Mouse (Mus musculus): ENCODE measurements around the gene She. TPM values are rescaled to one million over a fixed set of nuclear protein-coding genes. Genes with fewer than 3 reads are reported as not detected.
A peak's percentile ranks its signal among the peaks of the same experiment; 100 is the strongest.

Gene She
- polyA plus RNA-seq, 1 experiment from 2014 or later = 2.3 TPM

DNA sequence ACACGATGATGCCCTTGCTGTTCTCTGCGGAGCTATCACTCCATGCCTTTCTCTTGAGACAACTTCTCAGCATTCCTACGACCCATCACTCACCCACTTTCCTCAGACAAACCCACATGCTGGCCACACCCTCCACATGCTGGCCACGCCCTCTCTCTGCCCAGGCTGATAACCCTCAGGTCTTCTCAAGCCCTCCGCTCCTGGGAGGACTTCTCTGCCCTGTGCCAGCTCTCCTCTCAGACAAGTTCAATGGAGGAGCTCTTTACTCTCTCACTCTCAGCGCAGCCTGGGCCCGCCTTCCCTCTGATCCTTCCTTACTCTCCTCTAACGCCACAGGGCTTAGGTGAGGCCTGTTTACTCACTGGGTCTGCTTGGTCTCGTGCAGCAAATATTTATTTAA lies 22.5 kb upstream of the She start:
- Histone ChIP-seq H3K4me3 (ENCODE audit: low read length) (no peak overlapping the region), H3K9me3 (ENCODE audit: control insufficient read depth, low read length) (no peaks in the 10 kb centered on the region), H3K27me3 (replicated peaks; ENCODE audit: control insufficient read depth, insufficient read depth, low read length) (no peaks in the 10 kb centered on the region), H3K4me1 (ENCODE audit: control insufficient read depth, insufficient read depth, low read length) (no peaks in the 10 kb centered on the region), H3K36me3 (ENCODE audit: control insufficient read depth, insufficient read depth, low read length) (no peaks in the 10 kb centered on the region), H3K27ac (ENCODE audit: low read length) (no peak overlapping the region), H3K4me2 (ENCODE audit: low read depth, low read length) (no peak overlapping the region), H3K9ac (ENCODE audit: low read depth, low read length) (no peak overlapping the region)
- peak; percentile 71 for ATAC-seq
- whole genome bisulfite sequencing = 39% methylated on average over 9 of the region's 9 CpGs

DNA sequence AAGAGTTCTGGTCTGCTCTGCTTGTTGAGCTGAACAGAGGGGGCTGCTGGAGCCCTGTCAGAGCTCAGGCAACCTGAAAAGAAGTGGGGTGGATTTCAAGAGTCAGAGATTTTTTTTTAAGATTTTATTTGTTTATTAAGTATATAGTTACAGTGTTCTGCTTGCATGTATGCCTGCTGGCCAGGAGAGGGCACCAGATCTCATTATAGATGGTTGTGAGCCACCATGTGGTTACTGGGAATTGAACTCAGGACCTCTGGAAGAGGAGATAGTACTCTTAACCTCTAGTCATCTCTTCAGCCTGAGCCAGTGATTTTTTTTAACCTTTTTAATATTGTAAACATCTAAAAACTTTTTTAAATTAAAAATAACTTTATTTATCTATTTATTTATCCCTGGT lies 20.3 kb upstream of the She start:
- no peak overlapping the region for H3K27ac ChIP-seq (ENCODE audit: low read length)
- H3K9me3 ChIP-seq (ENCODE audit: control insufficient read depth, low read length) = no peaks in the 10 kb centered on the region
- no peaks in the 10 kb centered on the region for H3K36me3 ChIP-seq (ENCODE audit: control insufficient read depth, insufficient read depth, low read length)
- no peak overlapping the region for H3K4me3 ChIP-seq (ENCODE audit: low read length)
- no peaks in the 10 kb centered on the region for H3K27me3 ChIP-seq (replicated peaks; ENCODE audit: control insufficient read depth, insufficient read depth, low read length)
- H3K4me2 ChIP-seq (ENCODE audit: low read depth, low read length) = no peak overlapping the region
- no peak overlapping the region for H3K9ac ChIP-seq (ENCODE audit: low read depth, low read length)
- no peak for ATAC-seq
- H3K4me1 ChIP-seq (ENCODE audit: control insufficient read depth, insufficient read depth, low read length) = no peaks in the 10 kb centered on the region

DNA sequence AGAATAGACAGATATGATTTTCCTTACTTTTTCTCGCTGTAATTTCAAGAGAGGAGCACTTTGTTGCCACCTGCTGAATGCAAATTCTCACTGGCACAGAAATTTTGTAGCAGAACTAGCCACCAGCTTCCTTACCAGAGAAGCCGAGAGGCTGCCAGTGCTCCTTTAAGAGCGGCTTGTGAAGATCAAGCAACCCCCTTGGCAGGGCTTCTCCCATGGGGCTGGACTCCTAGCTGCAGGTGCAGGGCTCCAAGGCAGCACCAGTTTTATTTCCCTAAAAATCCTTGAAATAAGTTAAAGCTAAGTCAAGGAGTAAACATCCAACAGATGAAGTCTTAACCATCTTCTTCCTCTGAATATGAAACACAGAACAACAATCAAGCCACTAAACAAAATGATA lies 19.0 kb upstream of the She start:
- no peak for ATAC-seq
- H3K4me3 ChIP-seq (ENCODE audit: low read length) = no peak overlapping the region
- no peak overlapping the region for H3K4me2 ChIP-seq (ENCODE audit: low read depth, low read length)
- H3K9ac ChIP-seq (ENCODE audit: low read depth, low read length) = no peak overlapping the region
- H3K4me1 ChIP-seq (ENCODE audit: control insufficient read depth, insufficient read depth, low read length) = no peaks in the 10 kb centered on the region
- H3K9me3 ChIP-seq (ENCODE audit: control insufficient read depth, low read length) = no peaks in the 10 kb centered on the region
- 74% methylated on average over 3 of the region's 3 CpGs for WGBS
- H3K27ac ChIP-seq (ENCODE audit: low read length) = no peak overlapping the region
- H3K27me3 ChIP-seq (replicated peaks; ENCODE audit: control insufficient read depth, insufficient read depth, low read length) = no peaks in the 10 kb centered on the region
- H3K36me3 ChIP-seq (ENCODE audit: control insufficient read depth, insufficient read depth, low read length) = no peaks in the 10 kb centered on the region

DNA sequence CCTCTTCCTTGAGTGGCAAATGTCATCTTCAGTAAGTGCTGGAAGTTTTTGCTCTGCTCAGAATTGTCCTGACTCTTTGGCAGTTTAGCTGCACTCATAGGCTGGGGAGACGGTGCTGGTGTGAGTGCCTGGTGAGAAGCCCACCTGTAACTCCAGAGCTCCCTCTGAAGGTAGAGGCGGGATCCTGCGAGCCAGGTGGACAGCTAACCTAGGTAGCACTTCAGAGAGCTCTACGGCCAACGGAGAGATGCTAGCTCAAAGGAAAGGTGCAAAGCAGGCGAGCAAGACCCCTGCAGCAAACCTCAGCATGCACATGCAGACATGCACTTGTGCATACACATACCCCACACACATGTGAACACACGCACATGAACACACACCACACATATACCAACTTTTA lies 17.1 kb upstream of the She start:
- no peaks in the 10 kb centered on the region for H3K4me1 ChIP-seq (ENCODE audit: control insufficient read depth, insufficient read depth, low read length)

DNA sequence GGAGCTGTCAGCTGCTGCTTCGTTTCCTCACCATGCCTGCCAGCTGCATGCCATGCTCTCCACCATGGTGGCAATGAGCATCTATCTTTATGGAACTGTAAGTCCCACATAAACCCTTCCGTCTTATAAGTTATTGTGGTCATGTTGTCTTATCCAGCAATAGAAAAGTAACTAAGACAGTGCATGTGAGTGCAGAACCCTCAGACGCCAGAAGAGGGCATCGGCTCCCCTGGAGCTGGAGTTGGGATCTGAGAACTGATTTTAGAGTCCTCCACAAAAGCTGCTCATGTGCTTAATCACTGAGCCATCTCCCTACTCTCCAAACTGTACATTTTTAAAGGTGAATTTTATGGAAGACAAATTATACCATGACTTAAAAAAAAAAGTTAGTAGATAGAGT lies 14.1 kb upstream of the She start:
- WGBS = 61% methylated on average over 4 of the region's 4 CpGs
- no peak overlapping the region for H3K4me2 ChIP-seq (ENCODE audit: low read depth, low read length)
- no peaks in the 10 kb centered on the region for H3K36me3 ChIP-seq (ENCODE audit: control insufficient read depth, insufficient read depth, low read length)
- no peak overlapping the region for H3K27ac ChIP-seq (ENCODE audit: low read length)
- H3K4me3 ChIP-seq (ENCODE audit: low read length) = no peak overlapping the region
- no peak overlapping the region for H3K9ac ChIP-seq (ENCODE audit: low read depth, low read length)
- no peak for ATAC-seq
- H3K4me1 ChIP-seq (ENCODE audit: control insufficient read depth, insufficient read depth, low read length) = no peaks in the 10 kb centered on the region
- H3K9me3 ChIP-seq (ENCODE audit: control insufficient read depth, low read length) = no peaks in the 10 kb centered on the region
- H3K27me3 ChIP-seq (replicated peaks; ENCODE audit: control insufficient read depth, insufficient read depth, low read length) = no peaks in the 10 kb centered on the region

More for the DNA sequence above, 17.1 kb upstream of the She start:
- H3K27ac ChIP-seq (ENCODE audit: low read length) = no peak overlapping the region
- H3K36me3 ChIP-seq (ENCODE audit: control insufficient read depth, insufficient read depth, low read length) = no peaks in the 10 kb centered on the region
- H3K4me3 ChIP-seq (ENCODE audit: low read length) = no peak overlapping the region
- no peak for ATAC-seq
- no peaks in the 10 kb centered on the region for H3K27me3 ChIP-seq (replicated peaks; ENCODE audit: control insufficient read depth, insufficient read depth, low read length)
- no peaks in the 10 kb centered on the region for H3K9me3 ChIP-seq (ENCODE audit: control insufficient read depth, low read length)
- 78% methylated on average over 7 of the region's 7 CpGs for WGBS
- H3K9ac ChIP-seq (ENCODE audit: low read depth, low read length) = no peak overlapping the region
- H3K4me2 ChIP-seq (ENCODE audit: low read depth, low read length) = no peak overlapping the region

DNA sequence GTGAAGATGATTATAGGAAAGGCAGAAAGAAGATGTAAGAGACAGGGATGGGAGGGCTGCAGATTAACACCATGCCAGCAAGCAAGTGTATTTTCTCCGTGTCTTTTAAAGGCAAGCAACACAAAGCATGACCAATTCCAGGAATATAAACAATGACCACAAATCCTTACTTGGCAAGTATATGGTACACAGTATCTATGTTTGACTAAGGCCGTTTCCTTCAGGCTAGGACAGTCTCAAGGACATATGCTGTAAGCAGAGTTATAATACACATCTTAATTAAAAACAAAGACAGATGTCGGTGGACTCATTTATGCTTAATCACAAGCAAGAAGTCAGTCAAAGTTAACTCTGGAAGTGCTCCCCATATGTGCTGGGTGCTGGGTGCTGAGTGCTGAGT lies 12.6 kb upstream of the She start:
- no peaks in the 10 kb centered on the region for H3K36me3 ChIP-seq (ENCODE audit: control insufficient read depth, insufficient read depth, low read length)
- H3K27me3 ChIP-seq (replicated peaks; ENCODE audit: control insufficient read depth, insufficient read depth, low read length) = no peaks in the 10 kb centered on the region; the same call in 1 of the 2 replicates
- H3K4me1 ChIP-seq (ENCODE audit: control insufficient read depth, insufficient read depth, low read length) = no peaks in the 10 kb centered on the region
- WGBS = 61% methylated on average over 3 of the region's 3 CpGs
- no peak overlapping the region for H3K27ac ChIP-seq (ENCODE audit: low read length)
- H3K9ac ChIP-seq (ENCODE audit: low read depth, low read length) = no peak overlapping the region
- no peak overlapping the region for H3K4me3 ChIP-seq (ENCODE audit: low read length)
- ATAC-seq = no peak
- H3K9me3 ChIP-seq (ENCODE audit: control insufficient read depth, low read length) = no peaks in the 10 kb centered on the region
- no peak overlapping the region for H3K4me2 ChIP-seq (ENCODE audit: low read depth, low read length)

DNA sequence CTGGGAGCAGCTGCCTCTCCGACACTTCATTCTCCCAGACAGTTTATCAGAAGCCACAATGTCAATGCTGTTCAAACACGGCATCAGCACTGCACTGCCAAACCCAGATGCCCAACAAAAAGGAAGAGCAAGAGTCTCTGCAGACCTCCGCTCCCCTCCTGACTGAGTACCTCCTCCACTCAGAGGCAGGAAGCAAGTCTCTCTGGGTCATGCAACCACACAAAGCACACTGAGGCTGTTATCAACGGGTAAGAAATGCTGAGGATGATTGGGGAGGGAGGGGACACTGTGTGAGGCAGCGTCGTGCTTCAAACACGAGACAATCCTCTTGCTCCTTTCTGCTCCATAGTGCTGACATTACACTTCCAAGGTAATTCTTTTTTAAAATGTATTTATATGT lies 11.3 kb upstream of the She start:
- Histone ChIP-seq H3K27ac (ENCODE audit: low read length) (no peak overlapping the region), H3K4me3 (ENCODE audit: low read length) (no peak overlapping the region), H3K9ac (ENCODE audit: low read depth, low read length) (no peak overlapping the region), H3K27me3 (replicated peaks; ENCODE audit: control insufficient read depth, insufficient read depth, low read length) (no peaks in the 10 kb centered on the region; the same call in 1 of the 2 replicates), H3K9me3 (ENCODE audit: control insufficient read depth, low read length) (no peaks in the 10 kb centered on the region), H3K36me3 (ENCODE audit: control insufficient read depth, insufficient read depth, low read length) (no peaks in the 10 kb centered on the region), H3K4me2 (ENCODE audit: low read depth, low read length) (no peak overlapping the region), H3K4me1 (ENCODE audit: control insufficient read depth, insufficient read depth, low read length) (no peaks in the 10 kb centered on the region)
- WGBS = 53% methylated on average over 7 of the region's 7 CpGs
- no peak for ATAC-seq

DNA sequence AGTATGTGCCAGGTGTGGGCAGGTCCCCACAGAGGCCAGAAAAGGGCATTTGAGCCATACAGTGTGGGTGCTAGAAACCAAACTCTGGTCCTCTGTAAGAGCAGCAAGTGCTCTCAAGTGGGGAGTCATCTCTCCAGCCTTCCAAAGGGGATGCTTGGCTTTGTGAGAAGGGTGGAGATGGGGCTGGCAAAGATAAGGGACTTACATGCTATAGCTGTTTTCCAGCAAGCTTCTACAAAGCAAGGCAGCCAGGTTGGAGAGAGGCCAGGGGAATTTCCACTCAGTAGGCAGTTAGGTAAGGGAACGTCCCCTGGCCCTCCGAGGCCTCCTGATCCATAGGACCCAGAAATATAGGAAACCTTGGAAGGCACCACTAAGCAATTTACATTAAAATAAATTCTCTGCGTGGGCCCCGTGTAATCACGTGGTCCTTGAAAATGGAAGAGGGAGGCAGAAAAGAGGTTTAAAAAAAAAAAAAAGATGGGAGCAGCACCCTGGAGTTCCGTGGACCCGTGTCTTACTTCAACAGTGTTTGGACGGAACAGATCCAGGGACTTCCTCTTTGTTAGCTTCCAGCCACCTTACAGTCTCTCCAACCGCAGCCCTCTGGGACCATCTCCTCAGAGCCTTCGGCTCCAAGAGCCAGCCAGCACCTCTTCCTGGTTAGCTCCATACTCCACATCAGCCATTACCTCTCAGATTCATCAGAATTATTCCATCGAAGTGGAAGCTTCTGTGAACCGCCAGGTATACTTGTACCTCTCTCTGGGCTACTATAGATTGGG lies 10.7 kb upstream of the She start:
- no peaks in the 10 kb centered on the region for H3K4me1 ChIP-seq (ENCODE audit: control insufficient read depth, insufficient read depth, low read length)
- 85% methylated on average over 12 of the region's 12 CpGs for WGBS
- no peaks in the 10 kb centered on the region; the same call in 1 of the 2 replicates for H3K27me3 ChIP-seq (replicated peaks; ENCODE audit: control insufficient read depth, insufficient read depth, low read length)
- H3K36me3 ChIP-seq (ENCODE audit: control insufficient read depth, insufficient read depth, low read length) = no peaks in the 10 kb centered on the region
- H3K4me2 ChIP-seq (ENCODE audit: low read depth, low read length) = no peak overlapping the region
- no peak overlapping the region for H3K4me3 ChIP-seq (ENCODE audit: low read length)
- no peak overlapping the region for H3K27ac ChIP-seq (ENCODE audit: low read length)
- no peak for ATAC-seq
- H3K9ac ChIP-seq (ENCODE audit: low read depth, low read length) = no peak overlapping the region
- H3K9me3 ChIP-seq (ENCODE audit: control insufficient read depth, low read length) = no peaks in the 10 kb centered on the region

DNA sequence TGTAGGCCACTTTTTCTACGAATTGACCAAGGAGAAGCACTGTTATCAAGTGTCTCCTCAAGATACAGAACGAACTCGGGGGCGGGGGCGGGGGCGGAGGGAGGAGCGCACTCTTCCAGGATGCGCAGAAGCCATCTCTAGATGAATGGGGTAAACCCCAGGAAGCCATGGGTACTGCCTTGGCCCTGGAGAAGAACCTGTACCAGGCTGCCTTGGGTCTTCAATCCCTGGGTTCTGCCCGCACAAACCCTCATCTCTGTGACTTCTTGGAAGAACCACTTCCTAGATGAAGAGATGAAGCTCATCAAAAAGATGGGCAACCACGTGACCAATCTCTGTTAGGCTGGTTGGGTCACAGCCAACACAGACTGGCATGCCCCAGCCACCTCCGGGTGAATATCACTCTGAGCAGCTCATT lies 10.1 kb upstream of the She start:
- no peak overlapping the region for H3K9ac ChIP-seq (ENCODE audit: low read depth, low read length)
- WGBS = 86% methylated on average over 11 of the region's 11 CpGs
- no peak for ATAC-seq

More for the DNA sequence above, 10.1 kb upstream of the She start:
- no peaks in the 10 kb centered on the region for H3K9me3 ChIP-seq (ENCODE audit: control insufficient read depth, low read length)
- H3K27me3 ChIP-seq (replicated peaks; ENCODE audit: control insufficient read depth, insufficient read depth, low read length) = no peaks in the 10 kb centered on the region; the same call in 1 of the 2 replicates
- no peaks in the 10 kb centered on the region for H3K36me3 ChIP-seq (ENCODE audit: control insufficient read depth, insufficient read depth, low read length)
- H3K4me2 ChIP-seq (ENCODE audit: low read depth, low read length) = no peak overlapping the region
- no peak overlapping the region for H3K27ac ChIP-seq (ENCODE audit: low read length)
- H3K4me1 ChIP-seq (ENCODE audit: control insufficient read depth, insufficient read depth, low read length) = no peaks in the 10 kb centered on the region
- H3K4me3 ChIP-seq (ENCODE audit: low read length) = no peak overlapping the region
